Mouse (Mus musculus) embryonic facial prominence, embryonic 13.5 days (tissue): ENCODE measurements around the gene Traf3ip2. TPM values are rescaled to one million over a fixed set of nuclear protein-coding genes. Genes with fewer than 3 reads are reported as not detected.

Source experiments
- ATAC-seq: fragments of 200-750 bp; cut with Nextera tagmentation; 2 replicates; pipeline ENCODE4 v1.8.0; 2017; ENCODE audit warnings: low read depth; ENCODE audit not compliant: insufficient number of reproducible peaks, insufficient read depth, low FRiP score, low TSS enrichment
- H3K27ac ChIP-seq: fragments of 300-500 bp; sonication (generic); 2 replicates; pipeline ENCODE4 v1.5.1; 2015; ENCODE audit warnings: moderate library complexity, mild to moderate bottlenecking, inconsistent platforms
- H3K27me3 ChIP-seq: fragments of 300-500 bp; sonication (generic); 2 replicates; pipeline ENCODE4 v1.6.1; 2015; ENCODE audit warnings: mild to moderate bottlenecking, inconsistent platforms
- H3K36me3 ChIP-seq: fragments of 300-500 bp; sonication (generic); 2 replicates; pipeline ENCODE4 v1.6.1; 2015; ENCODE audit warnings: mild to moderate bottlenecking, inconsistent platforms
- H3K4me1 ChIP-seq: fragments of 300-500 bp; sonication (generic); 2 replicates; pipeline ENCODE4 v1.6.1; 2015; ENCODE audit warnings: inconsistent platforms
- H3K4me2 ChIP-seq: fragments of 300-500 bp; sonication (generic); 2 replicates; pipeline ENCODE4 v1.6.1; 2015; ENCODE audit warnings: moderate library complexity, mild to moderate bottlenecking, inconsistent platforms
- H3K4me3 ChIP-seq: fragments of 300-500 bp; sonication (generic); 2 replicates; pipeline ENCODE4 v1.5.1; 2015; ENCODE audit warnings: mild to moderate bottlenecking, inconsistent platforms
- H3K9ac ChIP-seq: fragments of 300-500 bp; sonication (generic); 2 replicates; pipeline ENCODE4 v1.6.1; 2015; ENCODE audit warnings: mild to moderate bottlenecking, inconsistent platforms
- H3K9me3 ChIP-seq: fragments of 300-500 bp; sonication (generic); 2 replicates; pipeline ENCODE4 v1.6.1; 2016; ENCODE audit warnings: inconsistent platforms
- WGBS: fragments of 180-500 bp; shearing (Covaris S2); methylation state at CpG from one replicate; pipeline ENCODE4 v1.1.7; 2015; ENCODE audit warnings: mixed read lengths; 5-methylcytosine and 5-hydroxymethylcytosine counted together
- polyA plus RNA-seq: library from polyadenylated mRNA; unstranded; fragments of >200 nt; fragmentation: Nextera tagmentation; extraction: Ambion mirVana; gene quantifications from 2 replicates; pipeline ENCODE4 v1.2.1, GENCODE M21; 2015

The Traf3ip2 gene
- polyA plus RNA-seq, 1 experiment from 2014 or later = 18.1 TPM

DNA sequence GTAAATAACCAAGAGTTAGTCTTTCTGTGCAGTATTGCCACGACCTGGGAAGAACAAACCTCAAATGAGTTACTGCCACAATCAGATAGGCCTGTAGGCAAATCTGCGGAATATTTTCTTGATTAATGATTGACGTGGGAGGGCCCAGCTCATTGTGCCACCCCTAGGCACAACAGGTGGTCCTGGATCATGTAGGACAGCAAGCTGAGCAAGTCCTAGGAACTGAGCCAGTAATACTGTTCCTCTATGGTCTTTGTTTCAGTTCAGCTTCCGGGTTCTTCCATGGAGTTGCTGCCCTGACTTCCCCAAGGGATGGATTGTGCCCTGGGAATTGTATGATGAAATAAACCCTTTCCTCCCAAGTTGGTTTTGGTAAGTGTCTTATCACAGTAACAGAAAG, 68.3 kb downstream of the Traf3ip2 start:
- WGBS = 59% methylated on average over 4 of the region's 4 CpGs
- no peak for ATAC-seq
- Histone ChIP-seq H3K4me3 (no peak overlapping the region), H3K9me3 (no peaks in the 10 kb centered on the region), H3K27me3 (no peaks in the 10 kb centered on the region), H3K4me2 (no peak overlapping the region), H3K9ac (no peak overlapping the region), H3K27ac (no peak overlapping the region), H3K36me3 (0 out of 2 replicates have a peak, but pooled peaks cover 5% of the 10 kb centered on the region), H3K4me1 (0 out of 2 replicates have a peak, but pooled peaks cover 5% of the 10 kb centered on the region)

DNA sequence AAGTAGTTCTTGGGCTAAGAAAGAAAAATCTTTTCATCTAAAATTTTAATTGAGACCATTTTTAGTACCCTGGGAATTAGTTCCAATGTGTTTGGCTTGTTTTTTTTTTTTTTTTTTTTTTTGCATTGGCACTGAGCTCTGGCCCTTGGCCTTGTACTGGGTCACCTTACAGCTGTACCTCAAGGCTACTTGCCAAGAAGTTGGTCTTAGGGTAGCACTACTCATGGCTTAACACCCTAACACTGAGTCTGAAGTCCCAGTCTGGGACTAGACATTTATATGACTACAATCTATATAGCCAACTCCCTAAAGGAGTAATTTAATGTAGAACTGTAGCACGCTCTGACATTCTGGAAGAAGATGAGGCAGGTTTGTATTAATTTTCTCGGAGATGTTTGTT, 69.8 kb downstream of the Traf3ip2 start:
- Histone ChIP-seq H3K4me3 (no peak overlapping the region), H3K4me1 (0 out of 2 replicates have a peak, but pooled peaks cover 5% of the 10 kb centered on the region), H3K27ac (no peak overlapping the region), H3K9me3 (no peaks in the 10 kb centered on the region), H3K36me3 (no peaks in the 10 kb centered on the region), H3K4me2 (no peak overlapping the region), H3K27me3 (no peaks in the 10 kb centered on the region), H3K9ac (no peak overlapping the region)
- WGBS = 66% methylated on average over 2 of the region's 2 CpGs
- no peak for ATAC-seq

DNA sequence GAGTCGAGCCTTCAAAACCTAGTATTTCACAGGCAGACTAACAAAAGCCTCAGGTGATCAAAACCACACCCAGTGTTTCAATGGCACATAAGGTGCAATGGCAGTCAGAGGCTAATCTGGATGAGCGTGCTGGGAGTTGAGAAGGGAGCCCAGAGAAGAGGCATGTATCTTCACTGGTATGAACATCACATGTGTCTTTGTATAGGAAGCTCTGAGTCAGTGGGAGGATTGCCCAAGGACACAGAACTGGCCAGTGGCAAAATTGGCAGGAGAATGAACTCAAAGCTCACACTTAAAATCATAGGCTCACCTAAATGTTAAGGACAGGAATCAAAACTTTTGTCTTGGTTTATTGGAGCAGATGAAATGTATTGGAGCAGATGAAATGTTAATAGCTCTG, 70.7 kb downstream of the Traf3ip2 start:
- H3K36me3 ChIP-seq = no peaks in the 10 kb centered on the region
- 87% methylated on average over 2 of the region's 2 CpGs for WGBS
- H3K4me2 ChIP-seq = no peak overlapping the region
- H3K27me3 ChIP-seq = no peaks in the 10 kb centered on the region
- 0 out of 2 replicates have a peak, but pooled peaks cover 5% of the 10 kb centered on the region for H3K4me1 ChIP-seq
- H3K4me3 ChIP-seq = no peak overlapping the region
- no peak overlapping the region for H3K27ac ChIP-seq
- no peak overlapping the region for H3K9ac ChIP-seq
- H3K9me3 ChIP-seq = no peaks in the 10 kb centered on the region
- ATAC-seq = no peak

- ATAC-seq = no peak
- no peak overlapping the region for H3K9ac ChIP-seq
- H3K4me3 ChIP-seq = no peak overlapping the region
- H3K4me2 ChIP-seq = no peak overlapping the region
- WGBS = 93% methylated on average over 4 of the region's 4 CpGs
- no peaks in the 10 kb centered on the region for H3K27me3 ChIP-seq
- H3K4me1 ChIP-seq = 0 out of 2 replicates have a peak, but pooled peaks cover 5% of the 10 kb centered on the region
- H3K9me3 ChIP-seq = no peaks in the 10 kb centered on the region
- H3K36me3 ChIP-seq = no peaks in the 10 kb centered on the region
- H3K27ac ChIP-seq = no peak overlapping the region
Observed at GRCm38 (mm10) chr10:39686811-39687210, 74.1 kb downstream of the Traf3ip2 start.

DNA sequence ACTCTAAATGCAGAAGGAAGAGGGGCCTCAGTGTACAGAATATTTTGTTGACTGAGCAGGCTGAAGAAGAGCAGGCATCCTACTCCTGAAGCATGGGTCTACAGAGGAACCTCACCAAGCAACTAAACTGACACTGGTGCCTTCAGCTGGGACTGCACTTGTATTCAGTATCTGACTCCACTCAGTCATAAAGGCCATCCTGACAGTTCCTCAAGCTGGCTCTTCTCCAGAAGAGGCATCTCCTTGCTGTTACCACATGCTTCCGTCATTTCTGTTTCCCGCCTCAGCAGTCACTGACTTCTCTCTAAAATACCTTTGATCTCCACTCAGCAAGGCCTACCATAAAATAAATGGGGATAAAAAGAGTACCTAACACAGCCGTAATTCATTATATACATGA, 75.1 kb downstream of the Traf3ip2 start:
- Histone ChIP-seq H3K4me2 (no peak overlapping the region), H3K4me3 (no peak overlapping the region), H3K36me3 (no peaks in the 10 kb centered on the region), H3K9me3 (no peaks in the 10 kb centered on the region), H3K27ac (no peak overlapping the region), H3K27me3 (no peaks in the 10 kb centered on the region), H3K9ac (no peak overlapping the region), H3K4me1 (0 out of 2 replicates have a peak, but pooled peaks cover 5% of the 10 kb centered on the region)
- WGBS = 58% methylated on average over 3 of the region's 3 CpGs
- no peak for ATAC-seq

GRCm38 (mm10) chr10:39691351-39692064, 78.8 kb downstream of the Traf3ip2 start:
- WGBS = 44% methylated on average over 11 of the region's 11 CpGs
- Histone ChIP-seq H3K4me2 (no peak overlapping the region), H3K9me3 (no peaks in the 10 kb centered on the region), H3K27ac (no peak overlapping the region), H3K36me3 (no peaks in the 10 kb centered on the region), H3K4me3 (no peak overlapping the region), H3K4me1 (no peaks in the 10 kb centered on the region), H3K27me3 (no peaks in the 10 kb centered on the region), H3K9ac (no peak overlapping the region)
- ATAC-seq = no peak

DNA sequence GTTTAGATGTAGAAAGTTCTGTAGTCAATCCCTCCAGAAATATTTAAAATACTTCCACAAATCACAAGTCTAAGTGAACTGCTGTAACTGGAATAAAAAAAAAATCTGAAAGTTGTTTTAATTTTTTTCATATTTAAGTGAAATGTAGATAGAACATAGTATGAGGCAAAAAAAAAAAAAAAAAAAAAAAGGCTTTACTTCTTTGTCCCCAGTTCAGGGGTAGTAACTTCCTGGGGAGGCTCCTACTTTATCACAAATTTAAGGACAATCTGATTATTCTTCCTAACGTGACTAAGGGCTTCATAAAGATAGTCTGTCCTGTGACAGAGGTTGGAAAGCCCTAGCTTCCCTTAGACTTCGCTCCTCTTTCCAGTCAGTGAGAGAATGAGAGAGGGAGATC, 79.4 kb downstream of the Traf3ip2 start:
- Histone ChIP-seq H3K9ac (no peak overlapping the region), H3K4me3 (no peak overlapping the region), H3K36me3 (no peaks in the 10 kb centered on the region), H3K27ac (no peak overlapping the region), H3K4me2 (no peak overlapping the region), H3K27me3 (no peaks in the 10 kb centered on the region), H3K4me1 (no peaks in the 10 kb centered on the region), H3K9me3 (no peaks in the 10 kb centered on the region)
- 70% methylated on average over 2 of the region's 2 CpGs for WGBS
- no peak for ATAC-seq

Other genes starting within 250 kb of the Traf3ip2 start
- gene Fyn, start 244.1 kb upstream of the Traf3ip2 start, polyA plus RNA-seq = 34.1 and 37.5 TPM in 2 replicates
- 21.5 and 23.5 TPM in 2 replicates for gene Rev3l, start 119.2 kb downstream of the Traf3ip2 start, polyA plus RNA-seq